ENCODE assay signal across 31 mouse cellular contexts in genomic region chr12:105108856-105109255, GRCm38 (mm10). TPM values are rescaled to one million over a fixed set of nuclear protein-coding genes. Genes with fewer than 3 reads are reported as not detected.
A peak's percentile ranks its signal among the peaks of the same experiment; 100 is the strongest.
DNase-seq lines count a peak whose midpoint lies in the region; ATAC-seq and TF ChIP-seq lines count a peak whose summit lies in the region.
"Had no signal": no experiment of that assay in that cellular context is flagged by ENCODE, and none has a peak within 500 bp of the region (broad histone marks: within the 10 kb centered on the region; RNA-seq: fewer than 3 reads in every experiment).

No protein-coding gene starts in this region.

- no peak for TF ChIP-seq CTCF in stomach, postnatal 0 days (IDR thresholded peaks at IDR 0.05; ENCODE audit: low read depth)

- H3K4me1 ChIP-seq in heart, embryonic 10.5 days: peaks cover 23% of the 10 kb centered on the region
- H3K4me1 ChIP-seq in hindbrain, embryonic 16.5 days (ENCODE audit: control insufficient read depth, insufficient read depth, low read depth, low read length): peaks cover 13% of the 10 kb centered on the region
- H3K4me1 ChIP-seq in hindbrain, embryonic 11.5 days (replicated peaks; ENCODE audit: control insufficient read depth, insufficient read depth, low read length): peaks cover 2% of the 10 kb centered on the region; the same call in 1 of the 2 replicates
- H3K4me1 ChIP-seq in megakaryocyte, embryonic 14.5 days: peaks cover 6% of the 10 kb centered on the region; the same call in 1 of the 2 replicates
- H3K4me1 ChIP-seq in stomach, embryonic 14.5 days (ENCODE audit: control insufficient read depth, insufficient read depth, low read length): peaks cover 4% of the 10 kb centered on the region; the same call in 1 of the 2 replicates
- H3K4me1 ChIP-seq in stomach, postnatal 0 days (replicated peaks; ENCODE audit: control insufficient read depth, insufficient read depth): 0 out of 2 replicates have a peak, but pooled peaks cover 3% of the 10 kb centered on the region

- no peak overlapping the region for H3K4me2 ChIP-seq in hindbrain, embryonic 16.5 days (ENCODE audit: low read length)
- H3K4me2 ChIP-seq in hindbrain, embryonic 11.5 days (replicated peaks; ENCODE audit: low read depth, low read length): no peak overlapping the region
- no peak overlapping the region for H3K4me2 ChIP-seq in stomach, embryonic 14.5 days (replicated peaks; ENCODE audit: low read depth, low read length)
- no peak overlapping the region for H3K4me2 ChIP-seq in stomach, postnatal 0 days (replicated peaks; ENCODE audit: low read depth)
- H3K4me2 ChIP-seq: embryonic facial prominence, embryonic 13.5 days; embryonic facial prominence, embryonic 15.5 days; forebrain, embryonic 12.5 days had no signal

- no peak overlapping the region for H3K4me3 ChIP-seq in heart, embryonic 10.5 days
- no peak overlapping the region for H3K4me3 ChIP-seq in hindbrain, embryonic 16.5 days (ENCODE audit: low read length)
- no peak overlapping the region for H3K4me3 ChIP-seq in hindbrain, embryonic 11.5 days (ENCODE audit: low read depth, low read length)
- H3K4me3 ChIP-seq in megakaryocyte, embryonic 14.5 days (replicated peaks): peak overlapping the region; percentile 7
- H3K4me3 ChIP-seq in stomach, embryonic 14.5 days (ENCODE audit: low read depth, low read length): no peak overlapping the region
- no peak overlapping the region for H3K4me3 ChIP-seq in stomach, postnatal 0 days (ENCODE audit: low read depth, low read length)
- H3K4me3 ChIP-seq: embryonic facial prominence, embryonic 13.5 days; embryonic facial prominence, embryonic 15.5 days; erythroblast, embryonic 14.5 days; forebrain, embryonic 10.5 days; forebrain, embryonic 12.5 days had no signal

- H3K27me3 ChIP-seq in heart, embryonic 10.5 days (ENCODE audit: insufficient read depth, poor library complexity, severe bottlenecking): no peaks in the 10 kb centered on the region
- no peaks in the 10 kb centered on the region for H3K27me3 ChIP-seq in hindbrain, embryonic 16.5 days (replicated peaks; ENCODE audit: control insufficient read depth, insufficient read depth, low read length)
- H3K27me3 ChIP-seq in hindbrain, embryonic 11.5 days (ENCODE audit: control insufficient read depth, insufficient read depth, low read length): no peaks in the 10 kb centered on the region
- peaks cover 14% of the 10 kb centered on the region for H3K27me3 ChIP-seq in megakaryocyte, embryonic 14.5 days (replicated peaks)
- H3K27me3 ChIP-seq in stomach, embryonic 14.5 days (ENCODE audit: control insufficient read depth, insufficient read depth, low read length): no peaks in the 10 kb centered on the region
- H3K27me3 ChIP-seq in stomach, postnatal 0 days (ENCODE audit: control insufficient read depth, insufficient read depth, low read length): no peaks in the 10 kb centered on the region
- H3K27me3 ChIP-seq: embryonic facial prominence, embryonic 13.5 days; embryonic facial prominence, embryonic 15.5 days; forebrain, embryonic 12.5 days had no signal

- no peak for TF ChIP-seq EP300 in stomach, postnatal 0 days (optimal IDR thresholded peaks at IDR 0.05)

- no peak overlapping the region for H3K27ac ChIP-seq in heart, embryonic 10.5 days
- H3K27ac ChIP-seq in hindbrain, embryonic 16.5 days (ENCODE audit: low read depth, low read length): no peak overlapping the region
- no peak overlapping the region for H3K27ac ChIP-seq in hindbrain, embryonic 11.5 days (ENCODE audit: low read depth, low read length)
- H3K27ac ChIP-seq in stomach, embryonic 14.5 days (ENCODE audit: low read length): no peak overlapping the region
- H3K27ac ChIP-seq in stomach, postnatal 0 days (replicated peaks): no peak overlapping the region
- H3K27ac ChIP-seq: embryonic facial prominence, embryonic 13.5 days; forebrain, embryonic 10.5 days; forebrain, embryonic 12.5 days had no signal

- peak; percentile 8; the same call in 1 of the 2 replicates for ATAC-seq in hindbrain, embryonic 16.5 days
- ATAC-seq in hindbrain, embryonic 11.5 days (ENCODE audit: low FRiP score): no peak
- ATAC-seq in megakaryocyte, adult 5-6 weeks (ENCODE audit: poor library complexity, severe bottlenecking): no peak
- ATAC-seq in stomach, embryonic 14.5 days (ENCODE audit: insufficient number of reproducible peaks, insufficient read depth, low FRiP score, low read depth): 0 out of 2 replicates have a peak, but pooled peaks have one; percentile 23
- ATAC-seq in stomach, postnatal 0 days (ENCODE audit: low FRiP score, low TSS enrichment): no peak
- ATAC-seq: forebrain, embryonic 14.5 days had no signal

- DNase-seq in heart, embryonic 10.5 days (ENCODE audit: low spot score): peak; percentile 63
- no peak for DNase-seq in heart, postnatal 4 days
- DNase-seq in hindbrain, embryonic 11.5 days (ENCODE audit: low spot score): no peak
- DNase-seq in stomach, postnatal 0 days (ENCODE audit: low spot score): no peak
- DNase-seq: adrenal gland, adult 2 months; adrenal gland, postnatal 25 days; cerebellum, adult 11 months; cerebellum, adult 18-20 months; cerebellum, adult 8-10 months; cerebellum, adult 9-11 months; cerebellum, postnatal 14 days; cerebellum, postnatal 36 days; embryo, embryonic 11 days had no signal

- no peaks in the 10 kb centered on the region for H3K9me3 ChIP-seq in heart, embryonic 10.5 days
- no peaks in the 10 kb centered on the region for H3K9me3 ChIP-seq in hindbrain, embryonic 16.5 days (ENCODE audit: control insufficient read depth, low read length)
- no peaks in the 10 kb centered on the region for H3K9me3 ChIP-seq in hindbrain, embryonic 11.5 days (ENCODE audit: control insufficient read depth, low read length)
- peaks cover 4% of the 10 kb centered on the region for H3K9me3 ChIP-seq in megakaryocyte, embryonic 14.5 days
- no peaks in the 10 kb centered on the region for H3K9me3 ChIP-seq in stomach, embryonic 14.5 days (ENCODE audit: control insufficient read depth, low read depth, low read length)
- no peaks in the 10 kb centered on the region for H3K9me3 ChIP-seq in stomach, postnatal 0 days (ENCODE audit: control insufficient read depth, low read length)
- H3K9me3 ChIP-seq: embryonic facial prominence, embryonic 13.5 days; embryonic facial prominence, embryonic 15.5 days; forebrain, embryonic 10.5 days; forebrain, embryonic 12.5 days had no signal

- no peaks in the 10 kb centered on the region for H3K36me3 ChIP-seq in heart, embryonic 10.5 days
- no peaks in the 10 kb centered on the region for H3K36me3 ChIP-seq in hindbrain, embryonic 16.5 days (ENCODE audit: control insufficient read depth, insufficient read depth, low read length)
- no peaks in the 10 kb centered on the region for H3K36me3 ChIP-seq in hindbrain, embryonic 11.5 days (ENCODE audit: control insufficient read depth, insufficient read depth, low read length)
- H3K36me3 ChIP-seq in megakaryocyte, embryonic 14.5 days (replicated peaks; ENCODE audit: low read length): no peaks in the 10 kb centered on the region
- no peaks in the 10 kb centered on the region for H3K36me3 ChIP-seq in stomach, embryonic 14.5 days (ENCODE audit: control insufficient read depth, insufficient read depth, low read length)
- no peaks in the 10 kb centered on the region for H3K36me3 ChIP-seq in stomach, postnatal 0 days (ENCODE audit: control insufficient read depth, insufficient read depth, low read length)
- H3K36me3 ChIP-seq: embryonic facial prominence, embryonic 13.5 days; embryonic facial prominence, embryonic 15.5 days; forebrain, embryonic 10.5 days; forebrain, embryonic 12.5 days had no signal

- WGBS in heart, embryonic 10.5 days: 87% methylated on average over 4 of the region's 4 CpGs
- 92% methylated on average over 4 of the region's 4 CpGs for WGBS in hindbrain, embryonic 16.5 days
- 85% methylated on average over 4 of the region's 4 CpGs for WGBS in hindbrain, embryonic 11.5 days
- WGBS in stomach, embryonic 14.5 days: 93% methylated on average over 4 of the region's 4 CpGs
- WGBS in stomach, postnatal 0 days: 98% methylated on average over 4 of the region's 4 CpGs

- H3K9ac ChIP-seq in hindbrain, embryonic 16.5 days (ENCODE audit: low read depth, low read length): no peak overlapping the region
- H3K9ac ChIP-seq in hindbrain, embryonic 11.5 days (ENCODE audit: low read depth, low read length): no peak overlapping the region
- no peak overlapping the region for H3K9ac ChIP-seq in stomach, embryonic 14.5 days (replicated peaks; ENCODE audit: low read depth, low read length)
- H3K9ac ChIP-seq in stomach, postnatal 0 days (ENCODE audit: low read length): no peak overlapping the region
- H3K9ac ChIP-seq: embryonic facial prominence, embryonic 13.5 days; embryonic facial prominence, embryonic 15.5 days; forebrain, embryonic 12.5 days had no signal

RNA-seq across cellular contexts. Expression of gene Tcl1b2, which starts 37.0 kb away (rescaled TPM):
- polyA plus RNA-seq in heart, embryonic 10.5 days (2016; fragmentation: Nextera tagmentation; extraction: Ambion mirVana): not detected in 2 replicates
- total RNA-seq in heart, postnatal 4 days (2021): not detected
- not detected in 2 replicates for polyA plus RNA-seq in hindbrain, embryonic 16.5 days (2015; fragmentation: Nextera tagmentation; extraction: Ambion mirVana)
- not detected in 2 replicates for polyA plus RNA-seq in hindbrain, embryonic 11.5 days (2014; fragmentation: Nextera tagmentation; extraction: Ambion mirVana)
- not detected in 2 replicates for polyA plus RNA-seq in megakaryocyte, embryonic 14.5 days (2012; ENCODE audit: insufficient read depth, low replicate concordance)
- total RNA-seq in megakaryocyte, adult 5-6 weeks (2015): not detected in 2 replicates
- total RNA-seq in megakaryocyte, adult 5-6 weeks (2017): not detected in 2 replicates
- polyA plus RNA-seq in stomach, embryonic 14.5 days (2014; fragmentation: Nextera tagmentation; extraction: Ambion mirVana): not detected in 2 replicates
- polyA plus RNA-seq in stomach, postnatal 0 days (2015; fragmentation: Nextera tagmentation; extraction: Ambion mirVana): not detected in 2 replicates
- total RNA-seq: adrenal gland, adult 2 months; adrenal gland, postnatal 10 days; adrenal gland, postnatal 25 days; adrenal gland, postnatal 4 days; common myeloid progenitor, adult 5-6 weeks; ES-E14; MEL had no signal
- polyA plus RNA-seq: adrenal gland, adult 2 months; C2C12; embryonic facial prominence, embryonic 11.5 days; embryonic facial prominence, embryonic 13.5 days; embryonic facial prominence, embryonic 15.5 days; erythroblast, embryonic 14.5 days; forebrain, embryonic 10.5 days; forebrain, embryonic 12.5 days; forebrain, embryonic 14.5 days had no signal

RNA-seq across cellular contexts. Expression of gene Tcl1b1, which starts 50.6 kb away (rescaled TPM):
- polyA plus RNA-seq in heart, embryonic 10.5 days (2016; fragmentation: Nextera tagmentation; extraction: Ambion mirVana): not detected in 2 replicates
- total RNA-seq in heart, postnatal 4 days (2021): not detected
- not detected in 2 replicates for polyA plus RNA-seq in hindbrain, embryonic 16.5 days (2015; fragmentation: Nextera tagmentation; extraction: Ambion mirVana)
- not detected in 2 replicates for polyA plus RNA-seq in hindbrain, embryonic 11.5 days (2014; fragmentation: Nextera tagmentation; extraction: Ambion mirVana)
- not detected in 2 replicates for polyA plus RNA-seq in megakaryocyte, embryonic 14.5 days (2012; ENCODE audit: insufficient read depth, low replicate concordance)
- not detected in 2 replicates for total RNA-seq in megakaryocyte, adult 5-6 weeks (2015)
- not detected in 2 replicates for total RNA-seq in megakaryocyte, adult 5-6 weeks (2017)
- not detected in 2 replicates for polyA plus RNA-seq in stomach, embryonic 14.5 days (2014; fragmentation: Nextera tagmentation; extraction: Ambion mirVana)
- polyA plus RNA-seq in stomach, postnatal 0 days (2015; fragmentation: Nextera tagmentation; extraction: Ambion mirVana): not detected in 2 replicates
- total RNA-seq: adrenal gland, adult 2 months; adrenal gland, postnatal 10 days; adrenal gland, postnatal 25 days; adrenal gland, postnatal 4 days; common myeloid progenitor, adult 5-6 weeks; ES-E14; MEL had no signal
- polyA plus RNA-seq: adrenal gland, adult 2 months; brain, embryonic 14.5 days; C2C12; embryonic facial prominence, embryonic 11.5 days; embryonic facial prominence, embryonic 13.5 days; embryonic facial prominence, embryonic 15.5 days; erythroblast, embryonic 14.5 days; forebrain, embryonic 10.5 days; forebrain, embryonic 12.5 days; forebrain, embryonic 14.5 days had no signal

Comparison
In these comparisons a context has a peak if more than half of its experiments do, and no peak if none do; other contexts are left out.
1. ATAC-seq: peak in hindbrain, embryonic 16.5 days (single experiment) and stomach, embryonic 14.5 days (single experiment); none in hindbrain, embryonic 11.5 days (single experiment), megakaryocyte, adult 5-6 weeks (single experiment) and stomach, postnatal 0 days (single experiment).